Mouse (Mus musculus) T-cell, adult 66 days (primary cell): ENCODE results near the gene Vmn2r108. TPM values are rescaled to one million over a fixed set of nuclear protein-coding genes. Genes with fewer than 3 reads are reported as not detected.

Source experiments
- total RNA-seq, 2 experiments: library from RNA; stranded (reverse); gene quantifications; 3 replicates in 1 of 2; 4 replicates in 1 of 2; pipeline ENCODE4 v1.2.4; 2023

Gene Vmn2r108
- total RNA-seq: under 1 TPM in 1 of 2 experiments, not detected in 1; 0.12 TPM

DNA sequence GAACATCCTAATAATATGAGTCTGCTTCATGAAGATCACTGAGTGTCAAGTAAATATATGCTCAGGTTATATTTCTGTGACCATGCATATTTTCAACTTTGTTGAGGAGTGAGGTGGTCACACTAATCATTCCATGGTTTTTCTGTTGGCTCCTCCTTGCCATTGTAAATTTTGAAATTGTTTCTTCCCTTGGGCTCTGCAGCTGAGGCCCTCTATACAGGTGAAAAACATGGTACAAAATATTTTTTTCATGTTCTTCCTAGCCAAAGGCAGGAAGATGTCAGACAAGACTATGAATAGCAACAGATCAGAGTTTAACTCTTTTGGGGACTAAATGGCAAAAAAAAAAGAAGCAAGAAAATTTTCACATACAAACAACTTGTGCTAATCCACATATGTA, at the start of gene Vmn2r108:
Gene Vmn2r108, minus strand, starts transcription at position 101 of the 400 bp plus-strand sequence.

DNA sequence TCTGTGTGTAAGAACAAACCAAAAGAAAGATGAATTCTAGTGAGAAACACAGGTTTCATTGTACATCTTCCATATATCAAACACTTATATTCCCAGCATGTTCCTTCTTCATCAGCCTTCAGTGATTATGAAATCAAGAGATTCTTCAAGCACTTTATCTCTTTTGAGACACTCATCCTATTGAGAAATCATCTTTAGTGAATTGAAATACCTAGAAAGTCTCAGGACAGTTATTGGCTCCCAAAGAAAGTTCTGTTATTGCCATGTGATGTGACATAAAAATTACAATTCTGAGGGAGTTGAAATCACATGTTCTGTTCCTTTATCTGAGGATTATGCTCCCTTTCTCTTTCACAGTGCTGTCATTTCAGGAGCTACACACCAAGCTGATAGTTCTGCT, 16.7 kb upstream of the Vmn2r108 start, which contains the start of gene Vmn1r225:
Gene Vmn1r225, plus strand, starts transcription at position 301 of the 400 bp plus-strand sequence.

DNA sequence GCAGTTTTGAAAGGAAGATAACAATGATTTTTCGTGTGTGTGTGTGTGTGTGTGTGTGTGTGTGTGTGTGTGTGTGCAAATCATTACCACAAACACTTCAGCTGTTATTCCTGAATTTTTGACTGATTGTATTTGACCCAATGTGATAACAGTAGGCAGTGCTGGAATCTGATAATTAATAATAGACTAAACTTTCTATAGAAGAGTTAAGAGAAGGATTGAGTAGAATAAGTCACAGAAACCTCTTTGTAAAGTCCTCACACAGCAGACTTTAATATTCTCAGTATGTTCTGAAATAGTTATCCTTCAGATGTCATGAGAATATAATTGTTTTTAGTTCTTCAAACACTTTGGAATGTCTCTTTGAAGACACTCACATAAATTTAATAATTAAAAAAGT, 67.3 kb downstream of the Vmn2r108 start, which contains the start of gene Vmn1r224:
Gene Vmn1r224, plus strand, starts transcription at position 301 of the 400 bp plus-strand sequence.

Other genes starting within 250 kb of the Vmn2r108 start
- not detected for gene Vmn2r105, start 246.3 kb downstream of the Vmn2r108 start, total RNA-seq
- gene Vmn2r106, start 195.8 kb downstream of the Vmn2r108 start, total RNA-seq: not detected
- gene Vmn2r107, start 136.1 kb downstream of the Vmn2r108 start, total RNA-seq: not detected
- gene Vmn1r224, start 67.2 kb downstream of the Vmn2r108 start, total RNA-seq: not detected
- gene Vmn1r225, start 16.8 kb upstream of the Vmn2r108 start, total RNA-seq: not detected
- gene Vmn2r109, start 83.4 kb upstream of the Vmn2r108 start, total RNA-seq: not detected
- gene Vmn2r110, start 115.1 kb upstream of the Vmn2r108 start, total RNA-seq: not detected
- not detected for gene Fpr-rs3, start 143.5 kb upstream of the Vmn2r108 start, total RNA-seq
- not detected for gene Vmn1r226, start 201.5 kb upstream of the Vmn2r108 start, total RNA-seq
- gene Vmn1r227, start 248.5 kb upstream of the Vmn2r108 start, total RNA-seq: not detected